Comparison of ENCODE assay signal across 8 mouse cellular contexts in genomic region chr17:13659103-13659502, GRCm38 (mm10).
DNase-seq lines count a peak whose midpoint lies in the region; ATAC-seq and TF ChIP-seq lines count a peak whose summit lies in the region.

No protein-coding gene starts in this region.

- H3K4me3 ChIP-seq in ES-E14 (ENCODE audit: insufficient read depth in 1 of 2, low read depth in 1 of 2, low read length in 2 of 2, poor library complexity in 1 of 2, severe bottlenecking in 1 of 2), result peak overlapping the region; percentile 43 to 58
- H3K4me3 ChIP-seq in lung, embryonic 15.5 days, result no peak overlapping the region

- H3K4me2 ChIP-seq in lung, embryonic 15.5 days, result peak overlapping the region; percentile 9; the same call in 1 of the 2 replicates

- peaks cover 3 to 15% of the 10 kb centered on the region in 2 experiments; a peak in 3 of 4 replicates for H3K4me1 ChIP-seq in ES-E14 (ENCODE audit: control insufficient read depth in 2 of 2, insufficient read depth in 2 of 2, low read length in 2 of 2, poor library complexity in 1 of 2)
- peaks cover 36% of the 10 kb centered on the region for H3K4me1 ChIP-seq in lung, embryonic 15.5 days

- H3K36me3 ChIP-seq in ES-E14 (ENCODE audit: control insufficient read depth, insufficient read depth, low read length, poor library complexity, severe bottlenecking), result no peaks in the 10 kb centered on the region; the same call in 1 of the 2 replicates
- no peaks in the 10 kb centered on the region for H3K36me3 ChIP-seq in lung, embryonic 15.5 days

- peak overlapping the region; percentile 62 for H3K9ac ChIP-seq in ES-E14 (ENCODE audit: insufficient read depth, low read depth, low read length, poor library complexity, severe bottlenecking)
- no peak overlapping the region for H3K9ac ChIP-seq in lung, embryonic 15.5 days

- 47% methylated on average over 8 of the region's 8 CpGs for WGBS in lung, embryonic 15.5 days

- H3K9me3 ChIP-seq in ES-E14 (ENCODE audit: control insufficient read depth, insufficient read depth, low read depth, low read length), result no peaks in the 10 kb centered on the region; the same call in 1 of the 2 replicates
- H3K9me3 ChIP-seq in lung, embryonic 15.5 days, result no peaks in the 10 kb centered on the region

- in situ Hi-C loops in ES-E14 (cut with MboI; ENCODE audit: low sequenced_read_pairs in 2 of 2, unreplicated experiment in 2 of 2), result no loop called here

- no peaks in the 10 kb centered on the region for H3K27me3 ChIP-seq in lung, embryonic 15.5 days

- H3K27ac ChIP-seq in ES-E14 (ENCODE audit: insufficient read depth, low read depth, low read length, poor library complexity, severe bottlenecking), result peak overlapping the region; percentile 100
- H3K27ac ChIP-seq in lung, embryonic 15.5 days, result peak overlapping the region; percentile 70

- ATAC-seq in hematopoietic stem cell, adult 5-6 weeks (replicated peaks in 1 of 2; ENCODE audit: insufficient read depth in 1 of 2, low FRiP score in 2 of 2, low TSS enrichment in 1 of 2, low read depth in 1 of 2, poor library complexity in 2 of 2, severe bottlenecking in 2 of 2), result peak; percentile 73
- peak; percentile 35; the same call in 1 of the 2 replicates for ATAC-seq in lung, embryonic 15.5 days (ENCODE audit: borderline replicate concordance, extremely low read depth, low FRiP score, low TSS enrichment)
- ATAC-seq in neutrophil, adult 5-6 weeks (ENCODE audit: extremely low read depth, insufficient number of reproducible peaks, low FRiP score, poor library complexity, severe bottlenecking), result peak; percentile 65

- no peak for DNase-seq in ES-E14 (ENCODE audit: low read depth, low spot score)
- DNase-seq in embryo, embryonic 11 days, result peak; percentile 62
- no peak for DNase-seq in right cerebral cortex, postnatal 4 days
- DNase-seq in layer of hippocampus, adult 11-12 months (ENCODE audit: low spot score), result no peak
- DNase-seq in adrenal gland, adult 8-10 months, result no peak

TF ChIP-seq in ES-E14, 5 proteins besides CTCF, POLR2A, EP300 and RAD21:
- TF ChIP-seq ZC3H11A (IDR thresholded peaks at IDR 0.05; ENCODE audit: borderline replicate concordance, low read depth, low read length), result no peak
- TF ChIP-seq HCFC1 (IDR thresholded peaks at IDR 0.05; ENCODE audit: borderline replicate concordance, insufficient read depth, low read length), result no peak
- TF ChIP-seq MAFK (IDR thresholded peaks at IDR 0.05; ENCODE audit: insufficient read depth, low read depth, low read length), result no peak
